Comparison of ENCODE assay signal across 8 mouse cellular contexts in genomic region chr10:96616709-96617116, GRCm38 (mm10). TPM values are rescaled to one million over a fixed set of nuclear protein-coding genes. Genes with fewer than 3 reads are reported as not detected.
A peak's percentile ranks its signal among the peaks of the same experiment; 100 is the strongest.
DNase-seq lines count a peak whose midpoint lies in the region; ATAC-seq and TF ChIP-seq lines count a peak whose summit lies in the region.

Btg1 (plus strand) TSS chr10:96617006.

- no peaks in the 10 kb centered on the region for H3K9me3 ChIP-seq in megakaryocyte, embryonic 14.5 days

- no peaks in the 10 kb centered on the region for H3K27me3 ChIP-seq in megakaryocyte, embryonic 14.5 days (replicated peaks)

- peak; percentile 100 for TF ChIP-seq POLR2A in cortical plate, adult 2 months (IDR thresholded peaks at IDR 0.05; ENCODE audit: extremely low read depth, insufficient read depth, low read length)

- peak; percentile 63 for ATAC-seq in activated CD4-positive, CD25-positive, alpha-beta regulatory T cell, adult 4 months

- no peak for TF ChIP-seq CTCF in cortical plate, adult 2 months (IDR thresholded peaks at IDR 0.05; ENCODE audit: extremely low read depth, insufficient read depth, low read length)

- H3K27ac ChIP-seq in cortical plate, adult 2 months (ENCODE audit: insufficient read depth, low read length): peak within 1 kb of the TSS; percentile 83

- peak; percentile 99 for DNase-seq in gastrocnemius, adult 8-10 months (ENCODE audit: low spot score in 2 of 2)
- DNase-seq in hindlimb bud, embryonic 11.5 days (ENCODE audit: extremely low spot score, low read depth, low spot score): peak; percentile 94
- peak; percentile 98 to 99 for DNase-seq in left cerebral cortex, adult 8-10 months (ENCODE audit: low spot score in 2 of 2)
- DNase-seq in right cerebral cortex, postnatal 10 days (ENCODE audit: low spot score in 2 of 2): peak; percentile 99 to 100
- DNase-seq in urinary bladder, postnatal 25 days (ENCODE audit: low spot score): peak; percentile 97

- H3K4me1 ChIP-seq in cortical plate, adult 2 months (ENCODE audit: control insufficient read depth, insufficient read depth, low read length): peaks cover 1% of the 10 kb centered on the region; the same call in 1 of the 2 replicates
- peaks cover 29% of the 10 kb centered on the region for H3K4me1 ChIP-seq in megakaryocyte, embryonic 14.5 days

- H3K4me3 ChIP-seq in cortical plate, adult 2 months (ENCODE audit: insufficient read depth, low read length): peak within 1 kb of the TSS; percentile 37
- H3K4me3 ChIP-seq in megakaryocyte, embryonic 14.5 days (replicated peaks): peak within 1 kb of the TSS; percentile 97

- peaks cover 26% of the 10 kb centered on the region for H3K36me3 ChIP-seq in megakaryocyte, embryonic 14.5 days (replicated peaks; ENCODE audit: low read length)

RNA-seq across cellular contexts. Expression of gene Btg1, which starts in this region (rescaled TPM):
- polyA plus RNA-seq in activated CD4-positive, CD25-positive, alpha-beta regulatory T cell, adult 4 months (2017; shearing (Covaris generic)): 100 to 1,000 TPM; 187 to 198 TPM
- polyA plus RNA-seq in cortical plate, adult 2 months (2012; rRNA removed): 16.8 and 18.6 TPM in 2 replicates
- total RNA-seq in gastrocnemius, adult 8-10 months (2022): 10 to 100 TPM in 3 of 4 experiments, 1 to 10 TPM in 1; 8.8 to 11.8 (median 11.6) TPM
- 10 to 100 TPM; 34.1 to 39.4 (median 35.2) TPM for total RNA-seq in left cerebral cortex, adult 8-10 months (2022)
- polyA plus RNA-seq in megakaryocyte, embryonic 14.5 days (2012; ENCODE audit: insufficient read depth, low replicate concordance): 29.6 and 36.7 TPM in 2 replicates

Comparison
In these comparisons a context has a peak if more than half of its experiments do, and no peak if none do; other contexts are left out.
1. Peak in every context shown above with its lines: DNase-seq, ATAC-seq, H3K4me3 ChIP-seq and H3K27ac ChIP-seq.